Mouse (Mus musculus) skeletal muscle tissue, postnatal 0 days (tissue): ENCODE measurements around the gene Olfr477. TPM values are rescaled to one million over a fixed set of nuclear protein-coding genes. Genes with fewer than 3 reads are reported as not detected.

ENCODE experiments used
- polyA plus RNA-seq: library from polyadenylated mRNA; unstranded; fragments of >200 nt; fragmentation: Nextera tagmentation; extraction: Ambion mirVana; gene quantifications from 2 replicates; pipeline ENCODE4 v1.2.1, GENCODE M21; 2015

The Olfr477 gene
- not detected in 2 replicates for polyA plus RNA-seq

GRCm38 (mm10) chr7:107986393-107986792, at the start of gene Olfr477:
Gene Olfr477, plus strand, starts transcription at chr7:107986693.

GRCm38 (mm10) chr7:107954343-107954742, 32.1 kb upstream of the Olfr477 start, which contains the start of gene Olfr474:
Gene Olfr474, plus strand, starts transcription at chr7:107954643.

GRCm38 (mm10) chr7:107964503-107964902, 22.0 kb upstream of the Olfr477 start, which contains the start of gene Olfr476:
Gene Olfr476, plus strand, starts transcription at chr7:107964803.

GRCm38 (mm10) chr7:108033889-108034288, 47.4 kb downstream of the Olfr477 start, which contains the start of gene Olfr478:
Gene Olfr478, minus strand, starts transcription at chr7:108033989.

Other genes starting within 250 kb of the Olfr477 start
- 0.54 and 0.94 TPM in 2 replicates for gene Cyb5r2, start 228.7 kb upstream of the Olfr477 start, polyA plus RNA-seq
- not detected in 2 replicates for gene Ovch2, start 185.5 kb upstream of the Olfr477 start, polyA plus RNA-seq
- gene Olfr467, start 174.4 kb upstream of the Olfr477 start, polyA plus RNA-seq, result not detected in 2 replicates
- not detected in 2 replicates for gene Olfr469, start 161.2 kb upstream of the Olfr477 start, polyA plus RNA-seq
- not detected in 2 replicates for gene Olfr470, start 139.2 kb upstream of the Olfr477 start, polyA plus RNA-seq
- gene Olfr472, start 88.8 kb upstream of the Olfr477 start, polyA plus RNA-seq, result not detected in 2 replicates
- not detected in 2 replicates for gene Olfr473, start 56.2 kb upstream of the Olfr477 start, polyA plus RNA-seq
- not detected in 2 replicates for gene Olfr474, start 32.0 kb upstream of the Olfr477 start, polyA plus RNA-seq
- gene Olfr476, start 21.9 kb upstream of the Olfr477 start, polyA plus RNA-seq, result not detected in 2 replicates
- not detected in 2 replicates for gene Olfr478, start 47.3 kb downstream of the Olfr477 start, polyA plus RNA-seq
- gene Olfr479, start 64.0 kb downstream of the Olfr477 start, polyA plus RNA-seq, result not detected in 2 replicates
- not detected in 2 replicates for gene Olfr480, start 80.7 kb downstream of the Olfr477 start, polyA plus RNA-seq
- gene Olfr481, start 93.2 kb downstream of the Olfr477 start, polyA plus RNA-seq, result not detected in 2 replicates
- not detected in 2 replicates for gene Olfr482, start 110.9 kb downstream of the Olfr477 start, polyA plus RNA-seq
- gene Olfr483, start 114.2 kb downstream of the Olfr477 start, polyA plus RNA-seq, result not detected in 2 replicates
- gene Olfr484, start 140.8 kb downstream of the Olfr477 start, polyA plus RNA-seq, result not detected in 2 replicates
- gene Olfr485, start 173.2 kb downstream of the Olfr477 start, polyA plus RNA-seq, result not detected in 2 replicates
- not detected in 2 replicates for gene Olfr486, start 186.0 kb downstream of the Olfr477 start, polyA plus RNA-seq
- not detected in 2 replicates for gene Olfr487, start 227.9 kb downstream of the Olfr477 start, polyA plus RNA-seq